Mouse (Mus musculus) limb, embryonic 10.5 days (tissue): ENCODE data around the gene Ctss. TPM values are rescaled to one million over a fixed set of nuclear protein-coding genes. Genes with fewer than 3 reads are reported as not detected.
A peak's percentile ranks its signal among the peaks of the same experiment; 100 is the strongest.

Experiments used
- DNase-seq: peaks from one replicate; pipeline ENCODE4 v3.0.0-alpha.2; 2017; ENCODE audit warnings: low spot score
- H3K27ac ChIP-seq: fragments of 300-500 bp; sonication (generic); 2 replicates; pipeline ENCODE4 v1.5.1; 2016; ENCODE audit warnings: mild to moderate bottlenecking
- H3K27me3 ChIP-seq: fragments of 300-500 bp; sonication (generic); 2 replicates; pipeline ENCODE4 v1.6.1; 2016; ENCODE audit warnings: low read depth, mild to moderate bottlenecking; ENCODE audit not compliant: poor library complexity, severe bottlenecking
- H3K36me3 ChIP-seq: fragments of 300-500 bp; sonication (generic); 2 replicates; pipeline ENCODE4 v1.6.1; 2016; ENCODE audit warnings: mild to moderate bottlenecking, moderate library complexity
- H3K4me1 ChIP-seq: fragments of 300-500 bp; sonication (generic); 2 replicates; pipeline ENCODE4 v1.6.1; 2016
- H3K4me3 ChIP-seq: fragments of 300-500 bp; sonication (generic); 2 replicates; pipeline ENCODE4 v1.5.1; 2016; ENCODE audit warnings: mild to moderate bottlenecking, moderate library complexity
- H3K9me3 ChIP-seq: fragments of 300-500 bp; sonication (generic); replicated peaks from 2 replicates; pipeline ENCODE4 v1.6.1; 2016; ENCODE audit warnings: mild to moderate bottlenecking
- WGBS: fragments of 180-500 bp; shearing (Covaris S2); methylation state at CpG from one replicate; pipeline ENCODE4 v1.1.7; 2016; 5-methylcytosine and 5-hydroxymethylcytosine counted together
- polyA plus RNA-seq: library from polyadenylated mRNA; unstranded; fragments of >200 nt; fragmentation: Nextera tagmentation; extraction: Ambion mirVana; gene quantifications from 2 replicates; pipeline ENCODE4 v1.2.1, GENCODE M21; 2016

Gene Ctss
- 1.0 and 3.3 TPM in 2 replicates for polyA plus RNA-seq

- Histone ChIP-seq H3K4me1 (peaks cover 3% of the 10 kb centered on the region; the same call in 1 of the 2 replicates), H3K27ac (no peak within 1 kb of the TSS), H3K27me3 (no peaks in the 10 kb centered on the region), H3K4me3 (no peak within 1 kb of the TSS), H3K9me3 (no peaks in the 10 kb centered on the region), H3K36me3 (no peaks in the 10 kb centered on the region)
- no peak for DNase-seq
- WGBS = 95% methylated on average over 8 of the region's 8 CpGs
Observed at GRCm38 (mm10) chr3:95526622-95527211, at the start of gene Ctss. TSS of gene Ctss (plus strand) at chr3:95526786.

GRCm38 (mm10) chr3:95478966-95479365 is 47.6 kb upstream of the Ctss start:
- no peaks in the 10 kb centered on the region for H3K27me3 ChIP-seq
- no peaks in the 10 kb centered on the region for H3K9me3 ChIP-seq
- H3K27ac ChIP-seq = no peak overlapping the region
- DNase-seq = no peak
- no peaks in the 10 kb centered on the region for H3K4me1 ChIP-seq
- peaks cover 89% of the 10 kb centered on the region for H3K36me3 ChIP-seq
- H3K4me3 ChIP-seq = no peak overlapping the region
- WGBS = 100% methylated on average over 1 of the region's 1 CpGs

GRCm38 (mm10) chr3:95486421-95486820 is 40.2 kb upstream of the Ctss start:
- H3K4me3 ChIP-seq = no peak overlapping the region
- WGBS = 91% methylated on average over 2 of the region's 2 CpGs
- H3K9me3 ChIP-seq = no peaks in the 10 kb centered on the region
- DNase-seq = no peak
- H3K27me3 ChIP-seq = no peaks in the 10 kb centered on the region
- H3K27ac ChIP-seq = no peak overlapping the region
- no peaks in the 10 kb centered on the region for H3K4me1 ChIP-seq
- peaks cover 90% of the 10 kb centered on the region for H3K36me3 ChIP-seq

GRCm38 (mm10) chr3:95488679-95489078 is 37.9 kb upstream of the Ctss start:
- no peak for DNase-seq
- peaks cover 94% of the 10 kb centered on the region for H3K36me3 ChIP-seq
- WGBS = 87% methylated on average over 3 of the region's 3 CpGs

GRCm38 (mm10) chr3:95490238-95490637 is 36.3 kb upstream of the Ctss start:
- Histone ChIP-seq H3K27me3 (no peaks in the 10 kb centered on the region), H3K4me3 (no peak overlapping the region), H3K9me3 (no peaks in the 10 kb centered on the region), H3K36me3 (peaks cover 96% of the 10 kb centered on the region), H3K4me1 (peaks cover 13% of the 10 kb centered on the region), H3K27ac (no peak overlapping the region)
- DNase-seq = no peak
- WGBS = 91% methylated on average over 2 of the region's 2 CpGs

More at GRCm38 (mm10) chr3:95488679-95489078, 37.9 kb upstream of the Ctss start:
- Histone ChIP-seq H3K9me3 (no peaks in the 10 kb centered on the region), H3K27ac (no peak overlapping the region), H3K27me3 (no peaks in the 10 kb centered on the region), H3K4me3 (no peak overlapping the region), H3K4me1 (no peaks in the 10 kb centered on the region)

GRCm38 (mm10) chr3:95494342-95494741 is 32.2 kb upstream of the Ctss start:
- peaks cover 74% of the 10 kb centered on the region for H3K36me3 ChIP-seq
- peak; percentile 83 for DNase-seq
- peak overlapping the region; percentile 30; the same call in 1 of the 2 replicates for H3K27ac ChIP-seq
- 52% methylated on average over 6 of the region's 6 CpGs for WGBS
- no peaks in the 10 kb centered on the region for H3K27me3 ChIP-seq
- no peak overlapping the region for H3K4me3 ChIP-seq
- H3K4me1 ChIP-seq = peaks cover 31% of the 10 kb centered on the region
- H3K9me3 ChIP-seq = no peaks in the 10 kb centered on the region

GRCm38 (mm10) chr3:95498229-95498628 is 28.4 kb upstream of the Ctss start:
- peaks cover 48% of the 10 kb centered on the region for H3K4me1 ChIP-seq
- H3K27me3 ChIP-seq = no peaks in the 10 kb centered on the region
- H3K36me3 ChIP-seq = peaks cover 38% of the 10 kb centered on the region
- no peaks in the 10 kb centered on the region for H3K9me3 ChIP-seq
- H3K27ac ChIP-seq = 0 out of 2 replicates have a peak overlapping the region, but pooled peaks have one; percentile 79
- WGBS = 91% methylated on average over 2 of the region's 2 CpGs
- no peak for DNase-seq
- no peak overlapping the region for H3K4me3 ChIP-seq

GRCm38 (mm10) chr3:95499024-95499423 is 27.6 kb upstream of the Ctss start, which contains the start of gene Ctsk:
TSS of gene Ctsk (plus strand) at chr3:95499256.
- Histone ChIP-seq H3K36me3 (peaks cover 30% of the 10 kb centered on the region), H3K4me1 (peaks cover 47% of the 10 kb centered on the region), H3K9me3 (no peaks in the 10 kb centered on the region), H3K27ac (peak within 1 kb of the TSS; percentile 79), H3K27me3 (no peaks in the 10 kb centered on the region), H3K4me3 (peak within 1 kb of the TSS; percentile 33)
- WGBS = 73% methylated on average over 7 of the region's 7 CpGs
- DNase-seq = no peak

GRCm38 (mm10) chr3:95499496-95500140 is 27.0 kb upstream of the Ctss start:
- Histone ChIP-seq H3K4me1 (peaks cover 41% of the 10 kb centered on the region), H3K9me3 (no peaks in the 10 kb centered on the region), H3K4me3 (peak overlapping the region; percentile 33), H3K36me3 (peaks cover 24% of the 10 kb centered on the region), H3K27ac (peak overlapping the region; percentile 79), H3K27me3 (no peaks in the 10 kb centered on the region)
- DNase-seq = peak; percentile 37
- WGBS = 35% methylated on average over 10 of the region's 10 CpGs

- Histone ChIP-seq H3K9me3 (no peaks in the 10 kb centered on the region), H3K4me1 (peaks cover 30% of the 10 kb centered on the region), H3K36me3 (no peaks in the 10 kb centered on the region), H3K27ac (no peak overlapping the region), H3K4me3 (no peak overlapping the region), H3K27me3 (no peaks in the 10 kb centered on the region)
- WGBS = 80% methylated on average over 2 of the region's 2 CpGs
- no peak for DNase-seq
Observed at GRCm38 (mm10) chr3:95502312-95502711, 24.3 kb upstream of the Ctss start.

- H3K36me3 ChIP-seq = peaks cover 2% of the 10 kb centered on the region; the same call in 1 of the 2 replicates
- H3K9me3 ChIP-seq = no peaks in the 10 kb centered on the region
- no peak for DNase-seq
- no peak overlapping the region for H3K27ac ChIP-seq
- no peaks in the 10 kb centered on the region for H3K4me1 ChIP-seq
- H3K27me3 ChIP-seq = no peaks in the 10 kb centered on the region
- WGBS = 81% methylated on average over 6 of the region's 6 CpGs
- H3K4me3 ChIP-seq = no peak overlapping the region
Observed at GRCm38 (mm10) chr3:95509348-95509747, 17.2 kb upstream of the Ctss start.

GRCm38 (mm10) chr3:95511611-95512180 is 14.9 kb upstream of the Ctss start:
- no peak for DNase-seq
- Histone ChIP-seq H3K4me1 (no peaks in the 10 kb centered on the region), H3K36me3 (peaks cover 2% of the 10 kb centered on the region; the same call in 1 of the 2 replicates), H3K27me3 (no peaks in the 10 kb centered on the region), H3K9me3 (no peaks in the 10 kb centered on the region), H3K4me3 (no peak overlapping the region), H3K27ac (no peak overlapping the region)
- WGBS = 78% methylated on average over 9 of the region's 9 CpGs

GRCm38 (mm10) chr3:95516614-95517041 is 10.0 kb upstream of the Ctss start:
- WGBS = 91% methylated on average over 3 of the region's 3 CpGs
- no peak for DNase-seq
- peak overlapping the region; percentile 38; the same call in 1 of the 2 replicates for H3K27ac ChIP-seq
- no peaks in the 10 kb centered on the region for H3K27me3 ChIP-seq
- no peak overlapping the region for H3K4me3 ChIP-seq
- no peaks in the 10 kb centered on the region for H3K9me3 ChIP-seq
- H3K4me1 ChIP-seq = peaks cover 10% of the 10 kb centered on the region
- H3K36me3 ChIP-seq = no peaks in the 10 kb centered on the region
